Mouse (Mus musculus): ENCODE data around the gene Rgl3. TPM values are rescaled to one million over a fixed set of nuclear protein-coding genes. Genes with fewer than 3 reads are reported as not detected.

Rgl3 gene
- total RNA-seq, 2 experiments from 2014 or later = 0.28 to 0.69 TPM

- intact Hi-C loops (cut with DNase I) = loop anchor here (2.0 to 10.0 kb wide), 3 partner anchors 46 to 152 kb away; partner anchors contain the start of genes Gm49318, Pigyl and Zfp653
- Histone ChIP-seq H3K27ac (peak within 1 kb of the TSS; percentile 89), H3K4me3 (peak within 1 kb of the TSS; percentile 94)
- no peak for TF ChIP-seq CTCF (IDR thresholded peaks at IDR 0.05)
- peak; percentile 100 for DNase-seq
These were observed 13.2 kb upstream of the Rgl3 start, which contains the start of the genes Ccdc151 and Prkcsh for GRCm38 (mm10) chr9:22002194-22003162. TSS of gene Ccdc151 (minus strand) at chr9:22002634. TSS of gene Prkcsh (plus strand) at chr9:22002806.

- no peak for TF ChIP-seq CTCF (IDR thresholded peaks at IDR 0.05)
- intact Hi-C loops (cut with DNase I) = loop anchor here (2.0 to 10.0 kb wide), 3 partner anchors 45 to 153 kb away; partner anchors contain the start of genes Gm49318, Pigyl and Zfp653
- no peak for DNase-seq
- Histone ChIP-seq H3K4me3 (no peak overlapping the region), H3K27ac (no peak overlapping the region)
These were observed 12.4 kb upstream of the Rgl3 start for GRCm38 (mm10) chr9:22001633-22002032.

- Histone ChIP-seq H3K27ac (no peak overlapping the region), H3K4me3 (no peak overlapping the region)
- intact Hi-C loops (cut with DNase I) = loop anchor here (5.0 to 10.0 kb wide), 2 partner anchors 72 to 155 kb away; partner anchors contain the start of genes Gm49318, Pigyl and Zfp653
- no peak for TF ChIP-seq CTCF (IDR thresholded peaks at IDR 0.05)
- no peak for DNase-seq
These were observed 11.1 kb upstream of the Rgl3 start for GRCm38 (mm10) chr9:22000296-22000695.

- TF ChIP-seq CTCF (IDR thresholded peaks at IDR 0.05) = no peak
- intact Hi-C loops (cut with DNase I) = no loop called here
- Histone ChIP-seq H3K27ac (no peak overlapping the region), H3K4me3 (no peak overlapping the region)
- no peak for DNase-seq
These were observed 7.1 kb upstream of the Rgl3 start for GRCm38 (mm10) chr9:21996178-21996867.

- TF ChIP-seq CTCF (IDR thresholded peaks at IDR 0.05) = no peak
- no peak overlapping the region for H3K27ac ChIP-seq
- no peak for DNase-seq
- intact Hi-C loops (cut with DNase I) = no loop called here
- no peak overlapping the region for H3K4me3 ChIP-seq
These were observed 3.0 kb upstream of the Rgl3 start for GRCm38 (mm10) chr9:21992227-21992626.

GRCm38 (mm10) chr9:21988421-21989101, 685 bp downstream of the Rgl3 start:
- no peak for DNase-seq
- no peak overlapping the region for H3K27ac ChIP-seq
- intact Hi-C loops (cut with DNase I) = no loop called here
- TF ChIP-seq CTCF (IDR thresholded peaks at IDR 0.05) = no peak
- H3K4me3 ChIP-seq = peak overlapping the region; percentile 78

GRCm38 (mm10) chr9:21987592-21988342, 1.5 kb downstream of the Rgl3 start:
- DNase-seq = no peak
- Histone ChIP-seq H3K27ac (no peak overlapping the region), H3K4me3 (peak overlapping the region; percentile 78; the same call in 1 of the 2 replicates)
- no peak for TF ChIP-seq CTCF (IDR thresholded peaks at IDR 0.05)
- intact Hi-C loops (cut with DNase I) = no loop called here

- no peak for DNase-seq
- no peak for TF ChIP-seq CTCF (IDR thresholded peaks at IDR 0.05)
- no peak overlapping the region for H3K27ac ChIP-seq
- H3K4me3 ChIP-seq = no peak overlapping the region
- intact Hi-C loops (cut with DNase I) = no loop called here
These were observed 5.3 kb downstream of the Rgl3 start for GRCm38 (mm10) chr9:21983911-21984310.

- Histone ChIP-seq H3K4me3 (no peak overlapping the region), H3K27ac (no peak overlapping the region)
- intact Hi-C loops (cut with DNase I) = loop anchor here (5.0 kb wide), 1 partner anchor 164 kb away; no protein-coding TSS in a partner anchor
- TF ChIP-seq CTCF (IDR thresholded peaks at IDR 0.05) = no peak
- no peak for DNase-seq
These were observed 10.7 kb downstream of the Rgl3 start for GRCm38 (mm10) chr9:21978398-21979128.

GRCm38 (mm10) chr9:21977972-21978371, 11.3 kb downstream of the Rgl3 start:
- TF ChIP-seq CTCF (IDR thresholded peaks at IDR 0.05) = peak; percentile 77
- peak; percentile 40 for DNase-seq
- intact Hi-C loops (cut with DNase I) = loop anchor here (5.0 kb wide), 1 partner anchor 164 kb away; no protein-coding TSS in a partner anchor
- no peak overlapping the region for H3K4me3 ChIP-seq
- H3K27ac ChIP-seq = no peak overlapping the region

- no peak for TF ChIP-seq CTCF (IDR thresholded peaks at IDR 0.05)
- no peak for DNase-seq
- Histone ChIP-seq H3K27ac (no peak overlapping the region), H3K4me3 (no peak overlapping the region)
- intact Hi-C loops (cut with DNase I) = loop anchor here (5.0 kb wide), 1 partner anchor 165 kb away; no protein-coding TSS in a partner anchor
These were observed 11.9 kb downstream of the Rgl3 start for GRCm38 (mm10) chr9:21977331-21977730.
